Mouse (Mus musculus) lung, postnatal 36 days (tissue): ENCODE data around the gene A730049H05Rik.

ENCODE experiments used
- DNase-seq: peaks from one replicate; pipeline ENCODE4 v3.0.0; 2022; ENCODE audit warnings: mixed read lengths

A730049H05Rik gene

DNA sequence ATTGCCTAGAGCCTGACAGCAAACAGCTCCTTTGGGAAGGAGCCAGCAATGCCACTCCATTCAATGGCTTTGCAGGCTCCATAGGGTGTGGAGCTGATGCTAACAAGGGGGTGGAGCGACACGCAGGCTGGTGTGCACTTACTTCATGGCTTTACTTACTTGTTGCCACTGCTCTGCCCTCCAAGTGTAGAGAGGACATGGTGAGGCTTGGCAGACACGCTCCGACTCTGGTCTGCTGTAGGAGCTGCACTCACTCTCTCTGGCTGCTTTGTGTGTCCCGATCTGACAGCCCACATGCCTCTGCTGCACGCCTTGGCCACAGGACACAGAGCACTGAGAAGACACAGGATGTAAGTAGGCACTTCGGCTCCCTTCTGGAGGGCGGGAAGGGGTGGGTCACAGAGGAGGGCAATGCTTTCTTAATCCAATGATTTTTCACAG is at the start of gene A730049H05Rik:
A730049H05Rik (plus strand) TSS at position 168 of the 441 bp plus-strand sequence.
- DNase-seq: peak; percentile 22

DNA sequence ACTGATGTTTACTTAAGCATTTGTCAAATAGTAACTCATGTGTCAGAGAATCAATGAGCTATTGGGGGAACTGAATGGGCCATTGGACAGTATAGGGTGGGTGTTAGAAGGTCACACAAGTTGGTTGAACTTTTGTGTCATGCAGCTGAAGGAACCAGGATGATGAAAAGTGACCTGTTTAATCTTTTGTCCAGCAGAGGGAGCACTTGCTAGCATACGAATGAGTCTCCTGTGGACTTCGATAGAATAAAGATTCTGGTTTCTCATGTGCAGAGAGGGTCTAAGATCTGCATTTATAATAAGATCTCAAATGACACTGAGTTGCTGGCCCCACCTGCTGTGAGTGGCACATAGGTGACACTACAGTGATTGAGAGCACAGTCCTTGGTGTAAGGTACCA is 39.9 kb upstream of the A730049H05Rik start:
- peak; percentile 76 for DNase-seq

DNA sequence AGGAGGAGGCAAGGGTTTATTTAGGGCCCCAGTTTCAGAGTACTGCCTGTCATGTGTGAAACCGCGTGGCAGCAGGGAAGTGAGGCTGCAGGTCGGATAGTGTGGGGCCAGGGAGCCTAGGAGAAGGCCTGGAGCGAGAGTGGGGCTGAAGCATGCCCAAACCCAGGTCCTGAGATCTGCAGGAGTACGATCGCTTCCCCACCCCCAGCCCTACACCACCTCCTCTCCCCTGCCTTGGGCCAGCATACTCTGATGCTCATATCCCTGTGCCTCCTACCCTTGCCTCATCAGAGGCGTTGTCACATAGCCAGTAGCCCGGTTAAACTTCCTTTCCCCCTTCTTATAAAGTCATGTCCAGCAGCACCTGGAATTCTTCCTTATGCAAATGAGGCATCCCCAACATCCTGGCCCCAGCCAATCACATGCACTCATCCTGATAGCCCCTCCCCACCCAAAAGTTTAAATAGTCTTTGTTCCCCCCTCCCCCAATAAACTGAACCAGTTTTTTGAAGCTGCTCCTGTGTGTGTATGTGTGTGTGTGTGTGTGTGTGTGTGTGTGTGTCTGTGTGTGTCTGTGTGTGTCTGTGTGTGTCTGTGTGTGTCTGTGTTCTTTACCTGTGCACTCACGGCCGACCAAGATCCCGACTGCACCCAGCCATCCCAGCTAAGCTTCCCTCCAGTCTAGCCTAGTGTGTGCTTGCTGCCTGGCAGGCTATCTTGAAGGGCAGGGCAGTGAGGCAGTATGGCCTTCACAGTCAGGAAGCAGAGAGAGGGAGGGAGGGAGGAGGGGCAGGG is 36.9 kb upstream of the A730049H05Rik start:
- DNase-seq: no peak

DNA sequence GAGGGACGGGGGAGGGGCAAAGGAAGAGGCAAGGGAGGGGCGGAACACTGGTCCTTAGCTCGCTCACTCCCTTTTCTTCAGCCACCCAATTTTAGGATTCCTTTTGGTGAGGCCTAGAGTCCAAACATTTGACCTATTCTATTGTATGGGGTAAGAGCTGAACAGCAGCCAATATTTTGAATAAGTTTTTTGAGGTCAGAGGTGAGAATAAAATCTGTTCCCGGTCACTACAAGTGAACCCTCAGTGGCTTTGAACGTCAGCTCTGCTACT is 36.4 kb upstream of the A730049H05Rik start:
- DNase-seq: peak; percentile 18

DNA sequence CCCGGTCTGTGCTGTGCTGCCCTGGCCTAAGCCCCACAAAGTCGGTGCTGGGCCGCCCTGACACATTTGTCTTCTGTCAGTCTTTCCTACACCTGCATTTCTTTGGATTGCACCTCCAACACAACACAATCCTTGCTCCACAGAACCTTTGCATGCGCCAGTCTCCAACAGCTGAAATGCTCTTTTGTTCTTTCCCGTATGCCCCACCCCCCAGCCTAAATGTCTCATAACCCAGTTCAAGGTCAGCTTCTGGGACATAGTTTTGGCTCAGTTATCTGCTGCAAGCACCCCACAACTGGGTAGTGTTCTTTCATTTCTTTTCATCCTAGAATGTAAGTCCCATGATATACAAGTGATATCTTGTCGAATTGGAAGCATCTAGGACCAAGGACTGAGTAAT is 34.8 kb upstream of the A730049H05Rik start:
- DNase-seq: no peak

DNA sequence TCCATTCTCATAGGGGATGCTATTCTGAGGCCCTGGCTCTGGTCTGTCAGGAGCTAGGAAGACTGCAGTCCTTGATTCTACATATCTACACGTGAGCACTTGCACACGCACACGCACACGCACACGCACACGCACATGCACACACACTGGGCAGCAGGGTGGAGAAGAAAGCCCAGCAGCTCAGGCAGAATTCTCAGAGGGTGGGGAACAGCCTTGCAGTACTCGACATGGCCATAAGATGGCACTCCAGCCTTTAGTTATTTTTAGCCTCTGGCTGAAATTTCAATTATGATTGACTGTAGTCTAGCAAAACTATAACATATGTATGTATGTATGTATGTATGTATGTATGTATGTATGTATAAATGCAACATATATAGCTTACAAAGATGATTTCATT is 31.5 kb upstream of the A730049H05Rik start:
- DNase-seq: peak; percentile 70

DNA sequence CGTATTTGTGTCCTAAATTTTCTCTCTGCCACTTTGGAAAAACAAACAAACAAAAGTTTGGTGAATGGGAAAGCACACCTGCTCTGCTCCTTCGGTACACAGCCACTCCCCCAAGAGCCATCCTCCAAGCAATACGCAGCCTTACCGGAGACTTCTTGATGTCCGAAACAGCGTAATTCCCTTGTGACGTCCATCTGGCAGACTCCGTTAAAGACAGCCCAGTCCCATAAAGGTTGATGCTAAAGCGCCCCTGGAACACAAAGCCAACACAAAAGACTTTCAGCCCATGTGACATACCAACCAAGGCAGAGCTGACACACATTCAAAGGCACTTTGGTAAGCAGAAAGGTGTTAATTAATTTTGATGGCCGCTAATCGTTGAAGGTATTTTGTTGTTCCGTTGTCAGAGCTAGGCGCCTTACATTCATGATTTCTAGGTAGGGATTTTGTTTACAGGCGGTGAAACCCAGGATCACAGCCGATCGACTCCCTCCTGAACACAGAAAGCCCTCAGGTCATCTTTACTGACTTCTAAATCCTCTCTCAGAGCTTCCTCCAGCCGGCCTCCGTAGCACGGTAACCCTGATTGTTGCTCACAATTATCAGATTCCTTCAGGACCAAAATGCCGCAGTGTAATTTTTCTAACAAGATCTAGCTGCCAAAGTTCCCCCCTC is 29.4 kb upstream of the A730049H05Rik start:
- DNase-seq: no peak

DNA sequence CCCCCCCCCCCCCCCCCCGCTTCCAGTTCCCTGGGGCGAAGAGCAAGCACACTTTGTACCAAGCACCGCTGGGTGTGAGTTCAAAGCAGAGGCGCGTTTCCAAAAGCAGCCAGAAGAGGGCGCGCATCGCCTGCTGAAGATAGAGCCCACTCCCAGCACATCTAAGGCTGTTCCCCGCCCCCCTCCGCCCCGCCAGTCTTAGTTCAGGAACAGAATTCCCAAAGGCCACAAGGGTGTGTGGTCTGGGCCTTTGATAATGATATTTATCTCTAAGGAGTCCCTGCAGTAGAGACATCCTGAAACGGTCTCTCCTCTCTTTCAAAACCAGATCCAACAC is 28.9 kb upstream of the A730049H05Rik start:
- peak; percentile 96 for DNase-seq

DNA sequence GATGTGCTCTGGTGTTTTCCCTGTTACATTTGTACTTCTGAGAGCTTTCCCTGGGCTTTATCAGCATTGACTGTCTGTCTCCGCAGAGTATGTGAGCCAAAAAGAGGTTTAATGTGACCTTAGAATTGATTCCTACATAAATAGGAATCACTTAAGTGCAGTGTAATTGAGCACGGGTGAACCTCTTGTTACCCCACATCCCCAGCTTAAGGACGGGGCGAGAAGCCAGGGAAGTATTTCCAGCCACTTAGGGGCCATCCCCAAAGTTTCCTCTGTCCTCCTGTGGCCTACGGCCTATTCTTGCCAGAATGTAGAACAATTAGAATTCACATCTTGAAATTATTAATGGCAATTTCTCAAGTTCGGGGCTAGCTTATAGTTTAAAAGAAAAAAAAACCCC is 22.5 kb upstream of the A730049H05Rik start:
- DNase-seq: no peak

DNA sequence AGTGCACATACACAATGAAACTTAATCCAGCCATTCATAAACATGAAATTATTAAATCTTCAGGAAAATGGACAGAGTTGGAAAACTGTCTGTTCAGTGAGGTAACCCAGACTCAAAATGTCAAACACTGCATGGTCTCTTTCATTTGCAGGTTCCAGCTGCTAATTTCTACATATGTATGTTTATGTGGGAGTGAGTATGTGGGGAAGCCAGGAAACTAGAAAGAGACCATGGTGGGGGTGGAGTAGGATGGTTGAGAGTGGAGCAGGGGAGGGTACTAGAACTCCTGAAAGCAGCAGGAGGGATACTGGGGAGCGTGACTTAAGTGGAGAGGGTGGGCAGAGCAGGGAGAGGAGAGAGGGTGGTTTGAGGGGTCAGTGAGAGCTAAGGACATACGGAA is 14.8 kb upstream of the A730049H05Rik start:
- no peak for DNase-seq

DNA sequence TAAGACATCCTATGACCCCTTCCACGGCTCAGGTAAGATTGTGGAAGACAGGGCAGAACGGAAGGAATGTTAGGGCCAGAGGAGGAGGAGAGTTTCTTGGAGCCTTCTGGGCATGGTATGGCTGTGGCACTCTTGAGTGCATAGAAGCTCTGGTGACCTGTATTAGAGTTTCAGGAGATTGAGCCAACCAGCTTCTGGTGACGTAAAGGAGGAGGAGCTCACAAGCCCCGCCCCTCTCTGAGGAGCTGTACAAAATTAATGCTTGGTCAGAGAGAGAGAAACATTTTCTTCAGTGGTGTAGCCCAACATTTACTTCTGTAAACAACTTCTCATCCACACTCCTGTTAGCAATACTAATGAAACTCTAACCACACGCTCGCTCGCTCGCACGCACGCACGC is 13.9 kb upstream of the A730049H05Rik start:
- no peak for DNase-seq

DNA sequence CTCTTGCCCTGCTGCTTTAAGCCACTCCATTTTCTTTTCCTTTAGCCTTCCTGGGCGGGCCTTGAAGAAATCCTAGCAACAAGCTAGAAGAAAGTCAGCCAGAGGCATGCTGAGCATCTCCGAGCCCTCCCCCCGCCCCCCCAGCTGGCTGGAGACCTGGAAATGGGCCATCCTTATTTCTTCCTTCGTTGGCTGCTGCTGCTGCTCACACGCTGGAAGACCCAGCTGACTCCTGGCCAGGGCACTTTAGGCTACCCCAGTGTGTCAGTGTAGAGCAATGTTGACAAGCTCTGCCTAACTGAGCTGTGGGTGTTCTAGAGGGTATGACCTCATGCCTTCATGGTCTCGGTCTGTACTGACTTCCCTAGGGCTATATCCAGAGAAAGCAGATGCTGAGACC is 13.1 kb upstream of the A730049H05Rik start:
- peak; percentile 59 for DNase-seq

DNA sequence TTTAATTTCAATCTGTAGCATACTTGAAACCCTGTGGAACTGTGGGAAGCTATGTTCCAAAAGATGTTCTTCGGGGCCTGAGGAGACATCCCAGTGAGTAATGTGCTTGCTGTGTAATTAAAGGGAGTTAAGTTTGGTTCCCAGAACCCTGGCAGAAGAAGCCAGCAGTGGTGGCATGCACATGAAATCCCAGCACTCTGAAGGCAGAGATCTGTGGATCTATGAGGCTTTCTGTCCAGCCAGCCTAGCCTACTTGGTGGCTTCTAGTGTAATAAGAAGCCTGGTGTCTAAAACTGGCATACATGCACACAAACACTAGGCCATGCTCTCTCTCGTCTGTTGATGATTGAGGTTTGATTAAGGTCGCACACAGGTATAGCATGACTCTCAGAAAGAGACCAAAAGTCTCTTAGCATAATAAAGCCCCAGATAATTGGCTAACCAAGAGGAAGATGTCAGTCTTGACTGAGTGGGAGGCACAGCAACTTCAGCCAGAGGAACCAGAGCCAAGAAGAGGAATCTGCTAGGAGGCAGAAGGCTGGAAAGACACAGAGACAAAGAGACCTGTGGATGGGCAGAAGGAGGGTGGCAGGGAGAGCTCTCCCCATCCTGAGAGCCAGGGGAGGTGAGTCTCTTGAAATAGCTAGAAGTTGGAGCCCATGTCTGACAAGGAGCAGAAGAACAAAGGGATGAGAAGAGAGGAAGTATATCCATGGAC is 11.9 kb upstream of the A730049H05Rik start:
- DNase-seq: no peak

DNA sequence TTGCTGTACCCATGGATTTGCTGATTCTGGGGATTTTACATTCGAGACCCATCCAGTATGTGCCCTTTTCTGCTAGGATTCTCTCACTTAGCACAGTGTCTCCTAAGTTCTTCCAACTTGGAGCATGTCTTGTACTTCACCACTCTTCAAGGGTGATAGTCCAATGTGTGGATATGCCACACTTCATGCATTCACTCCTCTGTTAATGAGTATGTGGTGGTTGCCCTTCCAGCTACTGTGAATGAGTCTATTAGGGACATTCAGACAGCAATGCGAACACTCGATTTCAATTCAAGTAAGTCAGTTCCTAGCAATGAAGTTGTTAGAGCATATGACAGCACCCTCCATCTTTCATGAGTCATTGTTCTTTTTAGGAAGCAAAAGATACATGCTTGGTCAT is 6.5 kb upstream of the A730049H05Rik start:
- DNase-seq: no peak

DNA sequence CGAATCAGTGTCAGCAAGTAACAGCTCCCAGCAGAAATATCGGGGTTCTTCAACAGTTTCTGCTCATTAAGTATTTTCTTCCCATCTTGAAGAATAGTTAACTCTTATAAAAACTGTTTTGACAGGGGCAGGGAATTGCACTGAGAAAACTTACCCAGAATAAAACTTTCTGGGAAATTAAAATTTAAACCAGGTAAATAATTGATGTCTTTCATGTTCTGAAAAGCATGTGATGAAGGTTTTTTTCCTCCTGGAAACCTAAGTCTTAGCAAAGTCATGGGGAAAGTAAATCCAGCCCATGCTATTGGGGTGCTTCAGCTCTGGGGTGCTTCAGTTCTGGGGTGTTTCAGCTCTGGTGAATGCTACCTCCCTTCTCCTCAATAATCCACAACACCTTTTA is 5.7 kb upstream of the A730049H05Rik start:
- no peak for DNase-seq

DNA sequence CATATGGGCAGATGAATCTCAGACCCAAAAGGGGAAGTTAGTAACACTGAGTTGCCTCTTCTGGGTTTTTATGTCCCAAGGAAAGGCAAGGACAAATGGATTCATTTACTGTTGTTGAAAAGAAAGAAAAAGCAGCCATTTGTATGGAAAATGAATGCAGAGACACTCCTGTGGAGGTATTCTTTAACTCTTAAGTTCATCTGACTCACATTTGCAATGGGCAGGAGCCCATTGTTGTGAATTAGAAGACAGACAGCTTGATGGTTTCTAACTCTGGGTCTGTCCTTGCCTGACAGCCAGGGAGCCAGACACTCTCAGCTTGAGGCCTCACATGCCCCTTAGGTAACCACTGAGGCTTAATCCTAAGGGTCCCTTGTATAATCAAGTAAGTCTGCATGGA is 4.7 kb upstream of the A730049H05Rik start:
- DNase-seq: no peak

DNA sequence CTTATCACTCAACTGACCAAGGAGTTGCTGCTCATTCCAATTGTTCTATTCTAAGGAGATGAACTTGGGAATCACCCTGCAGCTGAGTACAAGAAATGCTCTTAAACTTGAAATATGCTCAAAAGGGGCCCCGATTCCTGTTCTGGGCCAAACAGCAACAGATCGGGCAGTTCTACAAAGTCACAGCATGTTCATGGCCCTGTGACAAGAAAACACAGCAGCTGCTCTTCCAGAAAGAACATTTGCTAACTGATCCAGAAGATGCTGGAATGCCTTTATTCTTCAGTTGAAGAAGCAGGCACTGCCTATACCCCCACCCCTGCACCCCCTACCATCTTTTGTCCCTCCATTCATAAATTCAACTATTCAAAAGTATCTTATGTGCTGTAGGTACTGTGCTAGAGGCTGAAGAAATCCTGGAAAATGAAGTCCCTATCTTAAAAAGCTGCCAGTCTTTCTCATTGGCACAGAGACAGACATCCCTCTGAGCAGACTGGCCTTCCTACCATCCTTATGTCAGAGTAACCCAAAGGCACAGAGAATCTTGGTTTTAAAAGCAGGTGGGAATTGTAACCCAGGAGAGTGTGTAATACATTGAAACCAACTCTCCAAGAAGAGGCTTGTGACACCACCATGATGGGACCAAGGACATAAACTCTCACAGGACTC is 3.4 kb upstream of the A730049H05Rik start:
- DNase-seq: peak; percentile 61

DNA sequence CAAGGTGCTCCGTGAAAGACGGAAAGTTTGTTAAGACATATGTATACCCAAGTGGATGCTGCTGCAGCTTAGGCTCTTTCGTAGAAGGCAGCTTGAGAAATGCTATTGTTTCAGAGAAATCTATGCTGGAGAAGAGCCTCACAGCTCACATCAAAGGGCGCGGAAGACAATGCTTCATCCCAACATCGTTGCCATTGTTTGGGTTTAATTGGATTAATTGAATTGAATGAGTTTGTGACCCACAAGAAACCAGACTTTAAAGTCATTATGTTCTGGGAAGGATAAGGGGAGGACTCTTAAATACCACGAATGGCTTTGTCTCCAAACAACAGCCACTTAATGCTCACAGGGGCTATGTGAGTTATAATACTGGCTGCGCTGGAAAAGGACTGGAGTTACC is 1.4 kb downstream of the A730049H05Rik start:
- no peak for DNase-seq

DNA sequence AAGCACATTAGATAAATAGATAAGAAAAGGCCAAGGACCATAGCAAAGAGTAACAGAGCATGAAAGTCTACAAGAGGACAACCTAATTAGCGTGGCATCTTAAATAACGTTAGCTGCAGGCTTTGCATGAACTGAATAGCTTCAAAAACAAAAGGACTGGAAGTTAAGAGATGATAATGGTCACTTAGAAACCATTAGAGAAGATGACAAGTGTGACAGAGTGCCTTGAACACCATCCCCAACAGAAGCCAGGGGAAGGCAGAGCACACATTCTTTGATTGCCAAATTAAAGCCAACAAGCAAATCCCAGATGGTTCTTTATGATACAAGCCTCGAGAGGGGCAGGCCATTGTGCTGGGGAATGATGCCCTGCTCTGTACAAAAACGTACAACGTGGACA is 5.3 kb downstream of the A730049H05Rik start:
- no peak for DNase-seq

DNA sequence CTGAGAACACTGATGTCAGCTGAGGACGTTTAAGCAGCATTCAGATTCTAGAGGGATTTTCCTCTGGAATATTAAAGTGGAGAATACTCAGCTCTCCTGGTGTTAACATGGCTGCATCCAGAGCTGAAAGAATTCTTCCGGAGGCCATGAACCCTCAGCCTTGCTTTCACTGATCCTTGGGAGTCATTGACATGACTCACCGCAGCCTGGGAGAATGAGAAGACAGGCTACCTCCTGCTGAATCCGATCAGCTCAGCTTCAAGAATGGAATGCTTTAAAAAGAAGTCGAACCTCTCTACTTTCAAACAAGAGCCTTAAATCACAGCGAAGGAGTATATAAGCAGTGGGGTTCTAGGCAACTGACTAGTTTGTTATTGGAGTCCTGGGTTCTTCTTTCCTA is 5.7 kb downstream of the A730049H05Rik start:
- DNase-seq: no peak

DNA sequence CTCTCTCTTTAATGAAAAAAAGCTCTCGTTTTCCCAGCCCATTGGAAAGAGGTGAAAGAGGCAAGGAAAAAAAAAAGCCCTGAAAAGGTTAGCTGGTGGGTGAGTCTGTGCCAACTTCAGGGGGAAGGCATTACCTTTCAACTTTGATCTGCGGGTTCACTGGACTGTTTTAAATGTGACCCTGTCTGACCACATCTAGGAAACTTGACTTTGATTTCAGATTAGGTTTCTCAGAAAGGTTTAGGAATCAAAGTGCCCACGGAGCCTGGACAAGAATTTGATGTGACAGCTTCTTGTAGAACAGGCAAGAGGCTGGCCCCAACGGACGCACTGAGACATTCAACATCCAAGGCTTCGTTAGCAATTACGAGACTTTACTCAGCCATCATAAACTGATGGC is 7.7 kb downstream of the A730049H05Rik start:
- no peak for DNase-seq

DNA sequence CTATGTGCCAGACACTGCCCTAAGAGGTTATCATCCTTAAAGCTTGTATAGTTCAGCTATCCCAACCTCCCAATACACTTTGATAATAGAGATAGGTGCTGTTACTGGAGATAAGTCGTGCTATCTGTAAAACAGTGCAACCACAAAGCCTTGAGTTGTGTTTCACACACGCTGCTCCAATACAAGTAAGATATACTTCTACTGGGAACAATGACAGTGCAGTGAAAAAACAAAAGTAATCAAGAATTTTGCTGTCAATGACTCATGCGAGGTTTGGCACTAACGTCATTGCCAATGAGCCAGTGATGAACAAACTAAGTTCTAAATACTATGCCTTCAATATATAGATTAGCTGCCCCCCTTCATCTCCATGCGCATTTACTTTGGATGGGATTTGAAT is 10.3 kb downstream of the A730049H05Rik start:
- DNase-seq: no peak

DNA sequence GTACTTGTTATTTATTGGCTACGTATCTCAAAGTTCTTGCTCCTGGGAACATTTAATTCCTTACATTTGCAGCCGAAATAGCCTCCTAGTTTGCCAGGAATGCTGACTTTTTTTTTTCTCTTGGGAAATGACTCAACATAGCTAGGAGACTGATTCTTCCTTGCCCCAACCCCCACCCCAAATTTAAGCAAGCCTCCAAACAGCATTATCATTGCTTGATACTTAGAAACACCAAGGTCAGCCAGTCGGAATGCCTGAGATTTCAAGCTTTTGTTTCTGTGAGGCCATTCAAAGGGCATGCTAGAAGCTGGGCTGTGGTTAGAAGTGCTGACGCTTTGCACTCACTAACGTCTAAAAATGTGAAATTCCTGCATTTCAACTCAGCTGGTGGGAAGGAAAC is 11.1 kb downstream of the A730049H05Rik start:
- DNase-seq: peak; percentile 40

DNA sequence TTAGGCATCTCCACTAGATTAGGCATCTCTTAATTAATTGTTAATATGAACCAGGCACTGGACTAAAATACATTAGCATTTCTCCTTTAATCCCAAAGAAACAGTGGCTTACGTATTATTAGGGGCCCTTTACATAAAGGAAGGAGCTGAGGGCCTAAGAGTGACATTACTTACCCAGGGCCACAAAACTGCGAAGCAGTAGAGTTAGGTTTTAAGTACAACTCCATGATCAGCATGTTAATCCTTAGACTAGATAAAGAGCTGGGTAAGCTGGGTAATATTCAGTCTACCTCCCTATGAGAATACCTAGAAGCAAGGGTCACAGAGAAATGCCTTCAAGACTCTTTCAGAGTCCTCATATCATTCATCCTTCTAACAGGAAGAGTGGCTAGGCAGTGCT is 12.9 kb downstream of the A730049H05Rik start:
- DNase-seq: no peak
